Mouse (Mus musculus) thymus, postnatal 4 days (tissue): ENCODE measurements at regions not wholly inside any gene's neighbourhood (a gene's known extent, or its start where the extent isn't known, plus 50 kb on each side); places are given as distances from the start of the nearest gene placed in this dataset.
A peak's percentile ranks its signal among the peaks of the same experiment; 100 is the strongest.

Experiments used
- DNase-seq: peaks from one replicate; pipeline ENCODE4 v3.0.0; 2021

- no peak for DNase-seq
These were observed 384.1 kb upstream of the Zmiz1 start for GRCm38 (mm10) chr14:25074891-25075290.

GRCm38 (mm10) chr14:25080431-25080830 is 378.6 kb upstream of the Zmiz1 start:
- DNase-seq, result no peak

- no peak for DNase-seq
These were observed 375.1 kb upstream of the Zmiz1 start for GRCm38 (mm10) chr14:25083847-25084246.

GRCm38 (mm10) chr14:25096786-25097185 is 362.2 kb upstream of the Zmiz1 start:
- DNase-seq, result no peak

- DNase-seq, result no peak
These were observed 353.6 kb upstream of the Zmiz1 start for GRCm38 (mm10) chr14:25105391-25105790.

- no peak for DNase-seq
These were observed 352.5 kb upstream of the Zmiz1 start for GRCm38 (mm10) chr14:25106451-25106850.

- peak; percentile 86 for DNase-seq
These were observed 350.8 kb upstream of the Zmiz1 start for GRCm38 (mm10) chr14:25108101-25108652.

GRCm38 (mm10) chr14:25108701-25109290 is 350.2 kb upstream of the Zmiz1 start:
- DNase-seq, result peak; percentile 55

- DNase-seq, result no peak
These were observed 349.3 kb upstream of the Zmiz1 start for GRCm38 (mm10) chr14:25109691-25110090.

- DNase-seq, result no peak
These were observed 346.2 kb upstream of the Zmiz1 start for GRCm38 (mm10) chr14:25112832-25113231.

- DNase-seq, result no peak
These were observed 345.7 kb upstream of the Zmiz1 start for GRCm38 (mm10) chr14:25113326-25113725.

- DNase-seq, result peak; percentile 92
These were observed 342.6 kb upstream of the Zmiz1 start for GRCm38 (mm10) chr14:25116424-25116823.

- peak; percentile 57 for DNase-seq
These were observed 339.0 kb upstream of the Zmiz1 start for GRCm38 (mm10) chr14:25119999-25120398.

- DNase-seq, result no peak
These were observed 338.5 kb upstream of the Zmiz1 start for GRCm38 (mm10) chr14:25120506-25120905.

GRCm38 (mm10) chr14:25122971-25123535 is 335.9 kb upstream of the Zmiz1 start:
- DNase-seq, result no peak

GRCm38 (mm10) chr14:25123541-25124337 is 335.2 kb upstream of the Zmiz1 start:
- no peak for DNase-seq

GRCm38 (mm10) chr14:25126544-25126943 is 332.4 kb upstream of the Zmiz1 start:
- DNase-seq, result no peak

GRCm38 (mm10) chr14:25127544-25128159 is 331.3 kb upstream of the Zmiz1 start:
- no peak for DNase-seq

- no peak for DNase-seq
These were observed 330.8 kb upstream of the Zmiz1 start for GRCm38 (mm10) chr14:25128160-25128547.

GRCm38 (mm10) chr14:25135371-25135770 is 323.6 kb upstream of the Zmiz1 start:
- DNase-seq, result no peak

- DNase-seq, result no peak
These were observed 321.7 kb upstream of the Zmiz1 start for GRCm38 (mm10) chr14:25137312-25137711.

GRCm38 (mm10) chr14:25138485-25138884 is 320.5 kb upstream of the Zmiz1 start:
- DNase-seq, result no peak

GRCm38 (mm10) chr14:25141933-25142332 is 317.1 kb upstream of the Zmiz1 start:
- DNase-seq, result no peak
